Mouse (Mus musculus): ENCODE measurements at regions not wholly inside any gene's neighbourhood (a gene's known extent, or its start where the extent isn't known, plus 50 kb on each side); places are given as distances from the start of the nearest gene placed in this dataset.
A peak's percentile ranks its signal among the peaks of the same experiment; 100 is the strongest.

- Histone ChIP-seq H3K36me3 (ENCODE audit: control insufficient read depth, insufficient read depth) (no peaks in the 10 kb centered on the region), H3K27me3 (ENCODE audit: control insufficient read depth, insufficient read depth, insufficient read length) (no peaks in the 10 kb centered on the region), H3K4me3 (ENCODE audit: insufficient read depth, poor library complexity, severe bottlenecking) (no peak overlapping the region), H3K79me3 (ENCODE audit: low read depth) (no peaks in the 10 kb centered on the region), H3ac (ENCODE audit: control insufficient read depth, insufficient read length, low read depth) (no peak overlapping the region), H3K79me2 (ENCODE audit: control insufficient read depth, insufficient read depth) (no peaks in the 10 kb centered on the region)
- TF ChIP-seq CTCF (IDR thresholded peaks at IDR 0.05; ENCODE audit: control insufficient read depth, insufficient read depth, insufficient read length): no peak
- no peak for TF ChIP-seq MYOD1 (IDR thresholded peaks at IDR 0.05; ENCODE audit: control insufficient read depth, insufficient read length, low read depth)
- no peak for TF ChIP-seq MYOG (IDR thresholded peaks at IDR 0.05; ENCODE audit: control insufficient read depth, extremely low read depth, insufficient read length)
- TF ChIP-seq FOSL1 (IDR thresholded peaks at IDR 0.05; ENCODE audit: insufficient read depth, low read length, poor library complexity, severe bottlenecking): no peak
- no peak for TF ChIP-seq MAX (IDR thresholded peaks at IDR 0.05)
- no peak for TF ChIP-seq USF1 (IDR thresholded peaks at IDR 0.05; ENCODE audit: low read depth)
- no peak for TF ChIP-seq CEBPB (IDR thresholded peaks at IDR 0.05; ENCODE audit: low read depth)
Measured at GRCm38 (mm10) chr13:97523523-97524412, 236.7 kb downstream of the Gm10260 start.

GRCm38 (mm10) chr13:97520988-97521547 is 239.4 kb downstream of the Gm10260 start:
- Histone ChIP-seq H3K27me3 (ENCODE audit: control insufficient read depth, insufficient read depth, insufficient read length) (no peaks in the 10 kb centered on the region), H3K79me2 (ENCODE audit: control insufficient read depth, insufficient read depth) (no peaks in the 10 kb centered on the region), H3K79me3 (ENCODE audit: low read depth) (no peaks in the 10 kb centered on the region), H3K36me3 (ENCODE audit: control insufficient read depth, insufficient read depth) (no peaks in the 10 kb centered on the region), H3ac (ENCODE audit: control insufficient read depth, insufficient read length, low read depth) (no peak overlapping the region), H3K4me3 (ENCODE audit: insufficient read depth, poor library complexity, severe bottlenecking) (no peak overlapping the region)
- TF ChIP-seq USF1 (IDR thresholded peaks at IDR 0.05; ENCODE audit: low read depth): peak; percentile 47
- TF ChIP-seq CTCF (IDR thresholded peaks at IDR 0.05; ENCODE audit: control insufficient read depth, insufficient read depth, insufficient read length): no peak

- Histone ChIP-seq H3K36me3 (ENCODE audit: control insufficient read depth, insufficient read depth) (no peaks in the 10 kb centered on the region), H3K4me3 (ENCODE audit: insufficient read depth, poor library complexity, severe bottlenecking) (no peak overlapping the region), H3K79me2 (ENCODE audit: control insufficient read depth, insufficient read depth) (no peaks in the 10 kb centered on the region), H3ac (ENCODE audit: control insufficient read depth, insufficient read length, low read depth) (no peak overlapping the region), H3K27me3 (ENCODE audit: control insufficient read depth, insufficient read depth, insufficient read length) (no peaks in the 10 kb centered on the region), H3K79me3 (ENCODE audit: low read depth) (no peaks in the 10 kb centered on the region)
- TF ChIP-seq MAX (IDR thresholded peaks at IDR 0.05) (no peak), FOSL1 (IDR thresholded peaks at IDR 0.05; ENCODE audit: insufficient read depth, low read length, poor library complexity, severe bottlenecking) (no peak), CEBPB (IDR thresholded peaks at IDR 0.05; ENCODE audit: low read depth) (no peak), USF1 (IDR thresholded peaks at IDR 0.05; ENCODE audit: low read depth) (no peak), CTCF (IDR thresholded peaks at IDR 0.05; ENCODE audit: control insufficient read depth, insufficient read depth, insufficient read length) (no peak), MYOG (IDR thresholded peaks at IDR 0.05; ENCODE audit: control insufficient read depth, extremely low read depth, insufficient read length) (no peak), MYOD1 (IDR thresholded peaks at IDR 0.05; ENCODE audit: control insufficient read depth, insufficient read length, low read depth) (no peak)
Measured at GRCm38 (mm10) chr13:97516731-97517130, 243.7 kb downstream of the Gm10260 start.

- H3K79me3 ChIP-seq (ENCODE audit: low read depth): no peaks in the 10 kb centered on the region
- no peak for TF ChIP-seq FOSL1 (IDR thresholded peaks at IDR 0.05; ENCODE audit: insufficient read depth, low read length, poor library complexity, severe bottlenecking)
- no peak for TF ChIP-seq MAX (IDR thresholded peaks at IDR 0.05)
- no peak for TF ChIP-seq CEBPB (IDR thresholded peaks at IDR 0.05; ENCODE audit: low read depth)
- TF ChIP-seq MYOD1 (IDR thresholded peaks at IDR 0.05; ENCODE audit: control insufficient read depth, insufficient read length, low read depth): no peak
- no peak for TF ChIP-seq MYOG (IDR thresholded peaks at IDR 0.05; ENCODE audit: control insufficient read depth, extremely low read depth, insufficient read length)
- TF ChIP-seq CTCF (IDR thresholded peaks at IDR 0.05; ENCODE audit: control insufficient read depth, insufficient read depth, insufficient read length): no peak
- no peak for TF ChIP-seq USF1 (IDR thresholded peaks at IDR 0.05; ENCODE audit: low read depth)
- H3K79me2 ChIP-seq (ENCODE audit: control insufficient read depth, insufficient read depth): no peaks in the 10 kb centered on the region
- no peaks in the 10 kb centered on the region for H3K36me3 ChIP-seq (ENCODE audit: control insufficient read depth, insufficient read depth)
- no peak overlapping the region for H3K4me3 ChIP-seq (ENCODE audit: insufficient read depth, poor library complexity, severe bottlenecking)
- no peak overlapping the region for H3ac ChIP-seq (ENCODE audit: control insufficient read depth, insufficient read length, low read depth)
- no peaks in the 10 kb centered on the region for H3K27me3 ChIP-seq (ENCODE audit: control insufficient read depth, insufficient read depth, insufficient read length)
Measured at GRCm38 (mm10) chr13:97514421-97515066, 245.9 kb downstream of the Gm10260 start.

- H3K27me3 ChIP-seq (ENCODE audit: control insufficient read depth, insufficient read depth, insufficient read length): no peaks in the 10 kb centered on the region
- TF ChIP-seq CEBPB (IDR thresholded peaks at IDR 0.05; ENCODE audit: low read depth): no peak
- TF ChIP-seq USF1 (IDR thresholded peaks at IDR 0.05; ENCODE audit: low read depth): no peak
- no peak for TF ChIP-seq MYOD1 (IDR thresholded peaks at IDR 0.05; ENCODE audit: control insufficient read depth, insufficient read length, low read depth)
- TF ChIP-seq MAX (IDR thresholded peaks at IDR 0.05): no peak
- TF ChIP-seq CTCF (IDR thresholded peaks at IDR 0.05; ENCODE audit: control insufficient read depth, insufficient read depth, insufficient read length): no peak
- TF ChIP-seq MYOG (IDR thresholded peaks at IDR 0.05; ENCODE audit: control insufficient read depth, extremely low read depth, insufficient read length): no peak
- TF ChIP-seq FOSL1 (IDR thresholded peaks at IDR 0.05; ENCODE audit: insufficient read depth, low read length, poor library complexity, severe bottlenecking): no peak
- H3ac ChIP-seq (ENCODE audit: control insufficient read depth, insufficient read length, low read depth): no peak overlapping the region
- H3K4me3 ChIP-seq (ENCODE audit: insufficient read depth, poor library complexity, severe bottlenecking): no peak overlapping the region
- H3K79me2 ChIP-seq (ENCODE audit: control insufficient read depth, insufficient read depth): no peaks in the 10 kb centered on the region
- no peaks in the 10 kb centered on the region for H3K36me3 ChIP-seq (ENCODE audit: control insufficient read depth, insufficient read depth)
- no peaks in the 10 kb centered on the region for H3K79me3 ChIP-seq (ENCODE audit: low read depth)
Measured at GRCm38 (mm10) chr13:97512521-97512920, 247.9 kb downstream of the Gm10260 start.

Measured in C2C12 (cell line).